Mouse (Mus musculus): Measurements from ENCODE around the gene Dot1l. TPM values are rescaled to one million over a fixed set of nuclear protein-coding genes. Genes with fewer than 3 reads are reported as not detected.

Dot1l gene
- polyA plus RNA-seq, 1 experiment from 2014 or later = 29.2 TPM

DNA sequence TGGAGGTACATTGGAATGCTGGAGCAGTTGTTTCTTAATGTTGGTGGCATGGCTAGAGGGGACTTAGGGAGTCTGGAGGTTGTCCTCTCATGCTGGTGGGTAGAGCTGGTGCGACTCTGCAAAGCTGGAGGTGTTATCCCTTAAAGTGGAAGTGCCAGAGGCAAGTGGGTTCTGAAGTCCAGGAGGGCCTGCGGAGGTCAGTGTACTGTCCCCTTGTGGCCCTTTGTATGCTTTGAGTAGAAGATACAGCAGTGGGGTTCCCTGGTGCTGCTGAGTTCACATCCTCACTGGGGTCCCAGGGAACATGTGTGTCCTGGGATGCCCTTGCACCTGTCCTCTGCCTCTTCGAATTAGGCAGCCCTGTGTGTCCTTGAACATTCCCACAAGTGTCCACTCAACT, 1.1 kb downstream of the Dot1l start:
- 32% methylated on average over 3 of the region's 3 CpGs for WGBS
- no peaks in the 10 kb centered on the region for H3K36me3 ChIP-seq (ENCODE audit: control insufficient read depth, insufficient read depth, low read length)
- ATAC-seq (ENCODE audit: low FRiP score, low TSS enrichment) = no peak
- no peaks in the 10 kb centered on the region for H3K27me3 ChIP-seq (ENCODE audit: control insufficient read depth, insufficient read depth, low read length)
- H3K9me3 ChIP-seq (ENCODE audit: control insufficient read depth, low read length) = no peaks in the 10 kb centered on the region
- H3K4me1 ChIP-seq (ENCODE audit: control insufficient read depth, insufficient read depth, low read length) = peaks cover 34% of the 10 kb centered on the region
- H3K9ac ChIP-seq (ENCODE audit: low read depth, low read length) = peak overlapping the region; percentile 96
- peak overlapping the region; percentile 100 for H3K4me3 ChIP-seq (ENCODE audit: low read length)
- peak overlapping the region; percentile 97 for H3K4me2 ChIP-seq (replicated peaks; ENCODE audit: low read depth, low read length)
- H3K27ac ChIP-seq (ENCODE audit: low read depth, low read length) = no peak overlapping the region

DNA sequence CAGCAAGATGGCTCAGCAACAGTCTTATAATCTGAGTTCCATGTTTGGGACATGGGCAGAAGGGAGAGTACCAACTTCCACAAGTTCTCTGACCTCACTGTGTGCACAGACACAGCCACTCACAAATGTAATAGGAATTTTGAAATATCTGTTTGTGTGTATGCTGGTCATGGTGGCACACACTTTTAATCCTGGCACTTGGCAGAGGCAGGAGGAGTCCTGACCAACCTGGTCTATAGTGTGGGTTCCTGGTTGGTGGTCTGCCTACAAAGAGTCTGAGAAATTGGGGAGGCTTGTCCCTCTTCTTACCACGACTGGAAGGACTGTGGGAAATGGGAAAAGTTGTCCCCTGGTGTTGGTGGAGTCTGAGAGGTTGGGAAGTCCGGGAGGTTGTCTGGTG, 1.5 kb downstream of the Dot1l start:
- Histone ChIP-seq H3K27me3 (ENCODE audit: control insufficient read depth, insufficient read depth, low read length) (no peaks in the 10 kb centered on the region), H3K4me2 (replicated peaks; ENCODE audit: low read depth, low read length) (peak overlapping the region; percentile 97), H3K4me3 (ENCODE audit: low read length) (peak overlapping the region; percentile 100), H3K9me3 (ENCODE audit: control insufficient read depth, low read length) (no peaks in the 10 kb centered on the region), H3K27ac (ENCODE audit: low read depth, low read length) (no peak overlapping the region), H3K4me1 (ENCODE audit: control insufficient read depth, insufficient read depth, low read length) (peaks cover 34% of the 10 kb centered on the region), H3K9ac (ENCODE audit: low read depth, low read length) (peak overlapping the region; percentile 96; the same call in 1 of the 2 replicates), H3K36me3 (ENCODE audit: control insufficient read depth, insufficient read depth, low read length) (no peaks in the 10 kb centered on the region)
- ATAC-seq (ENCODE audit: low FRiP score, low TSS enrichment) = no peak
- 63% methylated on average over 2 of the region's 2 CpGs for WGBS

DNA sequence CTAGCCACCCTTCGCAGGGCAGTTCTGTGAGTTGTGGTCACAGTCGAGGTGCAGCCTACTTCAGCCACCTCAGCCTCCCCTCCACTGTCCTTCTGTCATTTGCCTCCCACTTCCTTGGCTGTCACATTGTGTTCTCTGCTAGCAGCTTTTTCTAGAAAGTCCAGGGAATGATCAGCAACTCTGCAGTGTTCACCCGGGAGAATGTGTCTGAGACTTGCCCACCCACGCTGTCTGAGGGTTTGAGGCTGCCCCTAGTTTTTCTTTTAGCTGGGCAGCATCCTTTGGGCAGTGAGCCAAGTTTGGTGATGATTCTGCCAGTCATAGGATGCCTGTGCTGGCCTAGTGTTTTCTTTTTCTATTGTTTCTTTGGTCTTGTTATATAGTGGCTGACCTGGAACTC, 2.0 kb downstream of the Dot1l start:
- no peaks in the 10 kb centered on the region for H3K27me3 ChIP-seq (ENCODE audit: control insufficient read depth, insufficient read depth, low read length)
- H3K4me3 ChIP-seq (ENCODE audit: low read length) = peak overlapping the region; percentile 100
- H3K9ac ChIP-seq (ENCODE audit: low read depth, low read length) = peak overlapping the region; percentile 96; the same call in 1 of the 2 replicates
- H3K4me2 ChIP-seq (replicated peaks; ENCODE audit: low read depth, low read length) = peak overlapping the region; percentile 97
- no peak for ATAC-seq (ENCODE audit: low FRiP score, low TSS enrichment)
- H3K4me1 ChIP-seq (ENCODE audit: control insufficient read depth, insufficient read depth, low read length) = peaks cover 29% of the 10 kb centered on the region
- no peak overlapping the region for H3K27ac ChIP-seq (ENCODE audit: low read depth, low read length)
- H3K9me3 ChIP-seq (ENCODE audit: control insufficient read depth, low read length) = no peaks in the 10 kb centered on the region
- WGBS = 62% methylated on average over 4 of the region's 4 CpGs
- H3K36me3 ChIP-seq (ENCODE audit: control insufficient read depth, insufficient read depth, low read length) = no peaks in the 10 kb centered on the region

DNA sequence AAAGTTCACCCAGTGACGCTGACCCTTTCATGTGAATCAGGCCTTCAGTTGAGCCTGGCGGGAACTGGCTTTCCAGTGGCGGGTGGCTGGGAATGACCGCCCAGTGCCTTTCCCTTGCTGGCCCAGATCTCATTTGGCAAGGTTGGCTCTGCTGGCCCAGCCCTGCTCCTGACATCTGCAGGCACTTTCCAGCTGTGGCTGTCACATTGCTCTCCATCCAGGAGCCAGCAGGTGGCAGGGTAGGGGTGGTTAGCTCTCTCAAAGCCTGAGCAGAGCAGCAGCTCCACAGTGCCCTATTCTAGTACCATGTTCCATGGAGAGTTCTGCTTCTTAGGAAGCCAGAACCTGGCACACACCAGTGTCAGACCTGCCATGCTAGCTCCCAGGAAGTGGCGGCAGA, 2.7 kb downstream of the Dot1l start:
- H3K27me3 ChIP-seq (ENCODE audit: control insufficient read depth, insufficient read depth, low read length) = no peaks in the 10 kb centered on the region
- ATAC-seq (ENCODE audit: low FRiP score, low TSS enrichment) = peak; percentile 22; the same call in 1 of the 2 replicates
- 37% methylated on average over 5 of the region's 5 CpGs for WGBS

DNA sequence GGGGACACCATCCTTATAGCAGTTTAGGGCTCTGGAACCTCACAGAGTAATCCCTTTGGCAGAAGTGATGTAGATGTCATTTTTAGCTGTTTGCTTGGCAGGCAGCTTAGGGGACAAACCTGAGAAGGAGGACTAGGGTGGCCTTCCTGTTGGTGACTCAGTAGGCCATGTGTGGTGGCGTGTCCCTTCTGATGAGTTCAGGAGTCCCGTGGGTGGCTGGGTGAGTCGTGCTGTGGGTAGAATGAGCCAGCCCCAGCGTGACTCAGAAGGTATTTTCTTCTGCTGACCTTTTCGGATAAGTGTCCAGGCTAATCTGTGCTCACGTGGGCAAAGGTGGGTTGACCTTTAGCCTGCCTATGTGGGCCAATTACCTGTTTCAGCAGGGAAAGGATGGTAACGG, 3.6 kb downstream of the Dot1l start:
- no peaks in the 10 kb centered on the region for H3K36me3 ChIP-seq (ENCODE audit: control insufficient read depth, insufficient read depth, low read length)
- no peak overlapping the region for H3K4me2 ChIP-seq (replicated peaks; ENCODE audit: low read depth, low read length)
- H3K9ac ChIP-seq (ENCODE audit: low read depth, low read length) = no peak overlapping the region
- 77% methylated on average over 7 of the region's 7 CpGs for WGBS
- no peak for ATAC-seq (ENCODE audit: low FRiP score, low TSS enrichment)
- H3K4me1 ChIP-seq (ENCODE audit: control insufficient read depth, insufficient read depth, low read length) = peaks cover 24% of the 10 kb centered on the region
- no peak overlapping the region for H3K27ac ChIP-seq (ENCODE audit: low read depth, low read length)
- no peaks in the 10 kb centered on the region for H3K27me3 ChIP-seq (ENCODE audit: control insufficient read depth, insufficient read depth, low read length)
- H3K4me3 ChIP-seq (ENCODE audit: low read length) = no peak overlapping the region
- H3K9me3 ChIP-seq (ENCODE audit: control insufficient read depth, low read length) = no peaks in the 10 kb centered on the region

More for the DNA sequence above, 2.7 kb downstream of the Dot1l start:
- no peak overlapping the region; the same call in 1 of the 2 replicates for H3K4me2 ChIP-seq (replicated peaks; ENCODE audit: low read depth, low read length)
- no peak overlapping the region for H3K27ac ChIP-seq (ENCODE audit: low read depth, low read length)
- H3K9ac ChIP-seq (ENCODE audit: low read depth, low read length) = peak overlapping the region; percentile 96; the same call in 1 of the 2 replicates
- no peaks in the 10 kb centered on the region for H3K9me3 ChIP-seq (ENCODE audit: control insufficient read depth, low read length)
- peaks cover 24% of the 10 kb centered on the region for H3K4me1 ChIP-seq (ENCODE audit: control insufficient read depth, insufficient read depth, low read length)
- no peaks in the 10 kb centered on the region for H3K36me3 ChIP-seq (ENCODE audit: control insufficient read depth, insufficient read depth, low read length)
- H3K4me3 ChIP-seq (ENCODE audit: low read length) = no peak overlapping the region

DNA sequence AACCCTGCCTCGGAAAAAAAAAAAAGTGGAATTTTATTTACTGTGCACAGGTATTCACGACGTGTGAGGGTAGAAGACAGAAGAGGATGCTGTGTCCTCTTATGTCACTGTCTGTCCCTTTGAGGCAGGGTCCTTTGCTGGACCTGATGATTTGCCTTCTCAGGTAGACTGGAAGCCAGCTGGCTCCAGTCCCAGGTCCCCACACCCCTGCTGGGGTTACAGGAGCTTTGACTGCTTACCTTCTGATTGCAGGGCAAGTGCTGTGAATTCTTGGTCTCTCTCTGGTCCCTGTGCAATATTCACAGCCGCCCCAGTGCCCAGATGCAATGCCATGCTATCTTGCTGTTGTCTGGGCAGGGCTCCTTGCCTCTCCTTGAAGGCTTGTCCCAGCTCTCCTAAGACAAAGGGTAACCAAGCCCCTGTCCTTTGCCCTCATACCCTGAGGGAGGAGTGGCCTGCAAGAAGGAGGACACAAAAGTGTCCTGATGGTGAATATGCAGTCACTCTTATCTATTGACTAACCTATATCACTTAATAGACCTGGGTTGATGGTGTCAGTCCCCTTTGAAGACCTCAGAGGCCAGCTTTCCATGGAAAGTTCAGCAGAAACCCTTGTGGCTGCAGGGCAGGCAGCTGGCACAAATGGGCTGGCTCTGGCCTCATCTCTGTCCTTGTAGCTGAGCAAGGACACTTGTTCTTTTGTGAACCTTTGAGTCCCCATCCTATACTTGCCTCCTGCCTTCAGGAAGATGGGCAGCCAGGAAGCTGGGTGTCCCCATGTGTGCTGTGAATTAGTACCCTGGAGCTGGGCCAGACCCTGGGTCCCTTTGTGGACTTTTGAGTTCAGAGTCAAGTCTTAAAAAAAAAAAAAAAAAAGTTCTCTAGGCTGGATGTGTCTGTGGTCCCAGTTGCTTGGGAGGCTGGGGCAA, 5.9 kb downstream of the Dot1l start:
- Histone ChIP-seq H3K27me3 (ENCODE audit: control insufficient read depth, insufficient read depth, low read length) (no peaks in the 10 kb centered on the region), H3K9ac (ENCODE audit: low read depth, low read length) (0 out of 2 replicates have a peak overlapping the region, but pooled peaks have one; percentile 28), H3K27ac (ENCODE audit: low read depth, low read length) (no peak overlapping the region), H3K36me3 (ENCODE audit: control insufficient read depth, insufficient read depth, low read length) (peaks cover 6% of the 10 kb centered on the region; the same call in 1 of the 2 replicates), H3K4me1 (ENCODE audit: control insufficient read depth, insufficient read depth, low read length) (peaks cover 24% of the 10 kb centered on the region), H3K4me2 (replicated peaks; ENCODE audit: low read depth, low read length) (no peak overlapping the region), H3K4me3 (ENCODE audit: low read length) (no peak overlapping the region), H3K9me3 (ENCODE audit: control insufficient read depth, low read length) (no peaks in the 10 kb centered on the region)
- WGBS = 76% methylated on average over 4 of the region's 4 CpGs
- ATAC-seq (ENCODE audit: low FRiP score, low TSS enrichment) = no peak

DNA sequence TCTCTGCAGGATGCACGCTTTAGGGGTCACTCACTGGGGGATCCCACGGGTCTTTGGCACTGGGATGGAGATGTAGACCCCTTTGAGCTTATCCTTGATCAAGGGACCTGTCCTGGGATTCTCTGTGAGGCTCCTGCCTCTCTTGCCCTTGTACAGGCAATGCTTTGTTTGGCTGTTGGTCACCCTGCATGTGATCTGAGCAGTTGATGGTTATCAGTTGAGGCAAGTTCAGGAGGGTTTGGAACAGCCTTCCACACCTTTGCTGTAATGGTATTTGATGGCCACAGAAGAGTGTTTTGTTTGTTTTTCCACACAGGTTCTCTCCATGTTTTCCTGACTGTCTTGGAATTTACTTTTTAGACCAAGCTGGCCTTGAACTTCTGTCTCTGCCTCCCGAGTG, 6.8 kb downstream of the Dot1l start:
- no peak for ATAC-seq (ENCODE audit: low FRiP score, low TSS enrichment)
- no peaks in the 10 kb centered on the region for H3K27me3 ChIP-seq (ENCODE audit: control insufficient read depth, insufficient read depth, low read length)
- WGBS = 57% methylated on average over 3 of the region's 3 CpGs
- H3K4me3 ChIP-seq (ENCODE audit: low read length) = no peak overlapping the region
- H3K27ac ChIP-seq (ENCODE audit: low read depth, low read length) = no peak overlapping the region
- H3K9ac ChIP-seq (ENCODE audit: low read depth, low read length) = no peak overlapping the region
- no peak overlapping the region for H3K4me2 ChIP-seq (replicated peaks; ENCODE audit: low read depth, low read length)
- peaks cover 16% of the 10 kb centered on the region for H3K36me3 ChIP-seq (ENCODE audit: control insufficient read depth, insufficient read depth, low read length)
- H3K9me3 ChIP-seq (ENCODE audit: control insufficient read depth, low read length) = no peaks in the 10 kb centered on the region
- H3K4me1 ChIP-seq (ENCODE audit: control insufficient read depth, insufficient read depth, low read length) = peaks cover 14% of the 10 kb centered on the region

DNA sequence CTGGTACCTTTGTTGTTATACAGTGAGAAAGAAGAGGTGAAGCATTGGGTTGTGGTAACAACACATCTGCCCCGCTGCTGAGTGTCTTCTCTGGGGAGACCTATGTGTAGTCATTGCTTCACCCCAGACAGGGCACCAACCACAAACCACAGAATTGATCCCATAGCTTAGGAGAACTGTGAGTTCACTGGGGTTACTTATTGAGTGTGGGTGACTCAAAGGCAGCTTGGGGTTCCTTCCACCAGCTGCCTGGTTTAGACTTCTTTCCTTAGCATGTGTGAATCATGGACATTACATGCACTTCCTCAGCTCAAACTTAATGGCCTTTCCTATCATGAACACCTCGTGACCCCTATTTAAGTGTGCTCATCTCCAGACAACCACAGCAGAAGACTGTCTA, 8.5 kb downstream of the Dot1l start:
- no peaks in the 10 kb centered on the region for H3K9me3 ChIP-seq (ENCODE audit: control insufficient read depth, low read length)
- no peak for ATAC-seq (ENCODE audit: low FRiP score, low TSS enrichment)
- H3K4me2 ChIP-seq (replicated peaks; ENCODE audit: low read depth, low read length) = no peak overlapping the region
- H3K4me1 ChIP-seq (ENCODE audit: control insufficient read depth, insufficient read depth, low read length) = peaks cover 5% of the 10 kb centered on the region; the same call in 1 of the 2 replicates
- WGBS = 91% methylated on average over 2 of the region's 2 CpGs
- no peak overlapping the region for H3K27ac ChIP-seq (ENCODE audit: low read depth, low read length)
- H3K27me3 ChIP-seq (ENCODE audit: control insufficient read depth, insufficient read depth, low read length) = no peaks in the 10 kb centered on the region
- H3K9ac ChIP-seq (ENCODE audit: low read depth, low read length) = no peak overlapping the region
- no peak overlapping the region for H3K4me3 ChIP-seq (ENCODE audit: low read length)
- H3K36me3 ChIP-seq (ENCODE audit: control insufficient read depth, insufficient read depth, low read length) = peaks cover 31% of the 10 kb centered on the region

DNA sequence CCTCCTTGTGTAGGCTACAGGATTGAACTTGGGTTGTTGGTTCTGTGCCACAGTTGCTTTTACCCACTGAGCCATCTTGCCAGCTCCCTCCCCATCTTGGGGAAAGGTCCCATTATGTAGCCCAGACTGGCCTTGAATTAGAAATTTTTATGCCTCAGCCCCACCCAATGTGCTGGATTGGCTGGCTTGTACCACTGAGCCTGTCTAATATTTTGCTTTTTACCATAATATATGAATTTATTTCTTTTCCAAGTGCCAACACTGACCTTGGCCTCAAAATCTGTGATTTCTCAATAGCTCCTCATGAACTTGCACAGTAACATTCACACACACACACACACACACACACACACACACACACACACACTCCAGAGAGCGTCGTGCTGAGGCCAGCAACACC, 10.7 kb downstream of the Dot1l start:
- Histone ChIP-seq H3K4me2 (replicated peaks; ENCODE audit: low read depth, low read length) (no peak overlapping the region), H3K36me3 (ENCODE audit: control insufficient read depth, insufficient read depth, low read length) (peaks cover 48% of the 10 kb centered on the region), H3K9me3 (ENCODE audit: control insufficient read depth, low read length) (no peaks in the 10 kb centered on the region), H3K9ac (ENCODE audit: low read depth, low read length) (no peak overlapping the region), H3K4me1 (ENCODE audit: control insufficient read depth, insufficient read depth, low read length) (0 out of 2 replicates have a peak, but pooled peaks cover 1% of the 10 kb centered on the region), H3K4me3 (ENCODE audit: low read length) (no peak overlapping the region), H3K27me3 (ENCODE audit: control insufficient read depth, insufficient read depth, low read length) (no peaks in the 10 kb centered on the region), H3K27ac (ENCODE audit: low read depth, low read length) (no peak overlapping the region)
- ATAC-seq (ENCODE audit: low FRiP score, low TSS enrichment) = no peak
- 78% methylated on average over 2 of the region's 2 CpGs for WGBS

Measured in kidney, embryonic 14.5 days (tissue).